Mouse (Mus musculus) embryonic facial prominence, embryonic 13.5 days (tissue): ENCODE measurements around the gene Pofut1. TPM values are rescaled to one million over a fixed set of nuclear protein-coding genes. Genes with fewer than 3 reads are reported as not detected.

ENCODE experiments used
- ATAC-seq: fragments of 200-750 bp; cut with Nextera tagmentation; 2 replicates; pipeline ENCODE4 v1.8.0; 2017; ENCODE audit warnings: low read depth; ENCODE audit not compliant: insufficient number of reproducible peaks, insufficient read depth, low FRiP score, low TSS enrichment
- H3K27ac ChIP-seq: fragments of 300-500 bp; sonication (generic); 2 replicates; pipeline ENCODE4 v1.5.1; 2015; ENCODE audit warnings: moderate library complexity, mild to moderate bottlenecking, inconsistent platforms
- H3K27me3 ChIP-seq: fragments of 300-500 bp; sonication (generic); 2 replicates; pipeline ENCODE4 v1.6.1; 2015; ENCODE audit warnings: mild to moderate bottlenecking, inconsistent platforms
- H3K36me3 ChIP-seq: fragments of 300-500 bp; sonication (generic); 2 replicates; pipeline ENCODE4 v1.6.1; 2015; ENCODE audit warnings: mild to moderate bottlenecking, inconsistent platforms
- H3K4me1 ChIP-seq: fragments of 300-500 bp; sonication (generic); 2 replicates; pipeline ENCODE4 v1.6.1; 2015; ENCODE audit warnings: inconsistent platforms
- H3K4me2 ChIP-seq: fragments of 300-500 bp; sonication (generic); 2 replicates; pipeline ENCODE4 v1.6.1; 2015; ENCODE audit warnings: moderate library complexity, mild to moderate bottlenecking, inconsistent platforms
- H3K4me3 ChIP-seq: fragments of 300-500 bp; sonication (generic); 2 replicates; pipeline ENCODE4 v1.5.1; 2015; ENCODE audit warnings: mild to moderate bottlenecking, inconsistent platforms
- H3K9ac ChIP-seq: fragments of 300-500 bp; sonication (generic); 2 replicates; pipeline ENCODE4 v1.6.1; 2015; ENCODE audit warnings: mild to moderate bottlenecking, inconsistent platforms
- H3K9me3 ChIP-seq: fragments of 300-500 bp; sonication (generic); 2 replicates; pipeline ENCODE4 v1.6.1; 2016; ENCODE audit warnings: inconsistent platforms
- WGBS: fragments of 180-500 bp; shearing (Covaris S2); methylation state at CpG from one replicate; pipeline ENCODE4 v1.1.7; 2015; ENCODE audit warnings: mixed read lengths; 5-methylcytosine and 5-hydroxymethylcytosine counted together
- polyA plus RNA-seq: library from polyadenylated mRNA; unstranded; fragments of >200 nt; fragmentation: Nextera tagmentation; extraction: Ambion mirVana; gene quantifications from 2 replicates; pipeline ENCODE4 v1.2.1, GENCODE M21; 2015

Gene Pofut1
- polyA plus RNA-seq, result 8.8 and 9.1 TPM in 2 replicates

- Histone ChIP-seq H3K27me3 (no peaks in the 10 kb centered on the region), H3K4me1 (peaks cover 42% of the 10 kb centered on the region), H3K4me2 (peak within 1 kb of the TSS; percentile 93), H3K9me3 (no peaks in the 10 kb centered on the region), H3K36me3 (peaks cover 23% of the 10 kb centered on the region), H3K9ac (peak within 1 kb of the TSS; percentile 98), H3K27ac (peak within 1 kb of the TSS; percentile 97), H3K4me3 (peak within 1 kb of the TSS; percentile 98)
- under 1% methylated on average over 69 of the region's 72 CpGs for WGBS
- ATAC-seq, result peak; percentile 94
These were observed at the start of gene Pofut1, which contains the start of gene Plagl2 for GRCm38 (mm10) chr2:153241250-153242014. Gene Pofut1 (plus strand): TSS chr2:153241533. Gene Plagl2 (minus strand): TSS chr2:153241426.

GRCm38 (mm10) chr2:153194255-153194654 lies 47.1 kb upstream of the Pofut1 start:
- H3K36me3 ChIP-seq, result peaks cover 87% of the 10 kb centered on the region
- no peak for ATAC-seq
- no peaks in the 10 kb centered on the region for H3K9me3 ChIP-seq
- no peak overlapping the region for H3K4me2 ChIP-seq
- no peaks in the 10 kb centered on the region for H3K27me3 ChIP-seq
- no peak overlapping the region for H3K9ac ChIP-seq
- no peak overlapping the region for H3K4me3 ChIP-seq
- H3K4me1 ChIP-seq, result no peaks in the 10 kb centered on the region
- WGBS, result 93% methylated on average over 3 of the region's 3 CpGs
- no peak overlapping the region for H3K27ac ChIP-seq

DNA sequence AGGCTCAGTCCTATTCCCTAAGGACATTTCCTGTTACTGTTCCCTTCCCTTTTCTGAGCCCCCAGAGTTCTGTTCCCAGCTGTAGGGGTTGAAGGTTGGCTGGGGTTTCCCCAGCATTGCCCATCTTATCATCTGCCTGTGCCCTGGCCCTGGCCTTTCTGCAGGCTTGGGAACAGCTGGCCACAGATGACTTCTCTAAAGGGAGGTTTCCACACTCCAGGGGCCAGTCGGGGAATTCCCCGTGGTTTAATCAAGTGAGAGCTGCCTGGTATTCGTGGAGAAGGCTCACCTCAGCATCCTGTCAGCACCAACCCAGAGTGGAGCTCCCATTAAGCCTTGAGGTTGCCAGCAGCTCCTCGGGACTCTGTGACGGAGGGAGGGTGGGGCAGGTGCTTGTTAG lies 42.8 kb upstream of the Pofut1 start:
- no peak overlapping the region for H3K27ac ChIP-seq
- H3K9ac ChIP-seq, result no peak overlapping the region
- 78% methylated on average over 5 of the region's 5 CpGs for WGBS
- peaks cover 81% of the 10 kb centered on the region for H3K36me3 ChIP-seq
- ATAC-seq, result no peak
- H3K27me3 ChIP-seq, result no peaks in the 10 kb centered on the region
- no peak overlapping the region for H3K4me3 ChIP-seq
- no peak overlapping the region for H3K4me2 ChIP-seq
- H3K4me1 ChIP-seq, result no peaks in the 10 kb centered on the region
- no peaks in the 10 kb centered on the region for H3K9me3 ChIP-seq

- H3K4me1 ChIP-seq, result no peaks in the 10 kb centered on the region
- H3K4me2 ChIP-seq, result no peak overlapping the region
- WGBS, result 84% methylated on average over 2 of the region's 2 CpGs
- H3K36me3 ChIP-seq, result peaks cover 84% of the 10 kb centered on the region
- H3K9ac ChIP-seq, result no peak overlapping the region
- no peaks in the 10 kb centered on the region for H3K27me3 ChIP-seq
- no peak overlapping the region for H3K27ac ChIP-seq
- no peak overlapping the region for H3K4me3 ChIP-seq
- no peak for ATAC-seq
- no peaks in the 10 kb centered on the region for H3K9me3 ChIP-seq
These were observed 42.2 kb upstream of the Pofut1 start for GRCm38 (mm10) chr2:153199114-153199513.

- 78% methylated on average over 1 of the region's 1 CpGs for WGBS
- H3K4me1 ChIP-seq, result no peaks in the 10 kb centered on the region
- H3K9ac ChIP-seq, result no peak overlapping the region
- H3K27ac ChIP-seq, result no peak overlapping the region
- no peak for ATAC-seq
- H3K27me3 ChIP-seq, result no peaks in the 10 kb centered on the region
- H3K4me2 ChIP-seq, result no peak overlapping the region
- peaks cover 84% of the 10 kb centered on the region for H3K36me3 ChIP-seq
- no peaks in the 10 kb centered on the region for H3K9me3 ChIP-seq
- H3K4me3 ChIP-seq, result no peak overlapping the region
These were observed 38.6 kb upstream of the Pofut1 start for GRCm38 (mm10) chr2:153202766-153203165.

DNA sequence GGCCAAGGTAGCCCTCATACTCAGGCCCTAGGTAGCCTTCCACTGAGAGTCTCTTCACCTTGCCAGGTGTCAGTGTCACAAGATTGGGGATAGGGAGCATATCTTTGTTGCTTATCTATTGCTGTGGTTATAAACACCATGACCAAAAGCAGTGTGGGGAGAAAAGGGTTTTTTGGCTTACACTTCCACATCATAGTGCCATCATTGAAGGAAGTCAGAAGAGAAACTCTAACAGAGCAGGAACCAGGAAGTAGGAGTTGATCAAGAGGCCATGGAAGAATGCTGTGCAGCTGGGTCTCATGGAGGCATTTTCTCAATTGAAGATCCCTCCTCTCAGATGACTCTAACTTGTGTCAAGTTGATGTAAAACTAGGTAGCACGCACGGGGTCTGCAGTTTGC lies 33.2 kb upstream of the Pofut1 start:
- H3K4me2 ChIP-seq, result no peak overlapping the region
- no peaks in the 10 kb centered on the region for H3K27me3 ChIP-seq
- H3K9me3 ChIP-seq, result no peaks in the 10 kb centered on the region
- H3K36me3 ChIP-seq, result peaks cover 76% of the 10 kb centered on the region
- 98% methylated on average over 2 of the region's 2 CpGs for WGBS
- H3K4me1 ChIP-seq, result no peaks in the 10 kb centered on the region
- no peak overlapping the region for H3K4me3 ChIP-seq
- ATAC-seq, result no peak
- no peak overlapping the region for H3K27ac ChIP-seq
- no peak overlapping the region for H3K9ac ChIP-seq

DNA sequence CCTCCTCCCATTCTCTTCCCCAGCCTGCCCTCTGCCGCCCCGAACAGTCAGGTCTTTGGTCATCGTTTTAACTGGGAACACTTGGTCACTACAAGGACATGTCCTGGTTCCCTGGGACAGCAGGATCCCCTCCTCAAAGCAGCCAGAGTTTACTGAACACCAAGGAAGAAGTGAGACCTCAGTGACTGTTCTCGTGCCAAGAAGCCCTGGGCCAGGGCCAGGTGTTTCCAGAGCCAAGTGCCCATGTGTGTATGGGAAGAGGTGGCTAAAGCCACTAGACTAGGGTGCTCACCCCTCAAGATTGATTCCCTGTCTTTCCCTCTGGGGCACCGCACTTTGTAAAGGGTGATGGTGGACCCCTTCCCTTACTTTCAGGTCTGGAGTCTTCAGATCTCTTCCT lies 32.0 kb upstream of the Pofut1 start:
- H3K9ac ChIP-seq, result no peak overlapping the region
- H3K4me2 ChIP-seq, result no peak overlapping the region
- no peak overlapping the region for H3K27ac ChIP-seq
- WGBS, result 91% methylated on average over 5 of the region's 5 CpGs
- H3K27me3 ChIP-seq, result no peaks in the 10 kb centered on the region
- H3K9me3 ChIP-seq, result no peaks in the 10 kb centered on the region
- no peak overlapping the region for H3K4me3 ChIP-seq
- no peak for ATAC-seq
- peaks cover 67% of the 10 kb centered on the region for H3K36me3 ChIP-seq
- H3K4me1 ChIP-seq, result no peaks in the 10 kb centered on the region

- H3K9ac ChIP-seq, result no peak overlapping the region
- H3K9me3 ChIP-seq, result no peaks in the 10 kb centered on the region
- 90% methylated on average over 5 of the region's 5 CpGs for WGBS
- H3K27me3 ChIP-seq, result no peaks in the 10 kb centered on the region
- peaks cover 45% of the 10 kb centered on the region for H3K36me3 ChIP-seq
- no peak overlapping the region for H3K27ac ChIP-seq
- H3K4me3 ChIP-seq, result no peak overlapping the region
- 0 out of 2 replicates have a peak, but pooled peaks cover 4% of the 10 kb centered on the region for H3K4me1 ChIP-seq
- ATAC-seq, result no peak
- no peak overlapping the region for H3K4me2 ChIP-seq
These were observed 29.9 kb upstream of the Pofut1 start for GRCm38 (mm10) chr2:153211451-153211850.

DNA sequence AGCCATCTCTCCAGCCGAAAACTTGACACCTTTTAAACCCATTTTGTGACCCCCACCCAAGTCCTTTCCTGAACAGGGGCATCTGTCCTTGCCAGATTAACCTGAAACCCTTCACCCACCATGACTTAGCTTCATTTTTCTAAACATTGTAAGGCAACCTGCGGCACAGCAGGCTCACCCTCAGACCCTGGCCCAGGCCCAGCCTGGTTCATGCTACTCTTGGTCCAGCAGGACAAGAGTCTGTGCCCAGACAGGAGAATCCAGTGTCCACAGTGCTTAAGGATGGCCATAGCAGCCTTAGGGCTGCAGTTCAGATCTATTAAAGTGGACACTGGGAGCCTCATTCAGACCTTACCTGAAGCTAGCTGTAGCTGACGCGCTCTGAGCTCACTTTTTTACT lies 28.0 kb upstream of the Pofut1 start:
- peaks cover 28% of the 10 kb centered on the region for H3K36me3 ChIP-seq
- H3K9ac ChIP-seq, result no peak overlapping the region
- ATAC-seq, result no peak
- H3K4me2 ChIP-seq, result no peak overlapping the region
- WGBS, result 89% methylated on average over 4 of the region's 4 CpGs
- no peak overlapping the region for H3K27ac ChIP-seq
- no peaks in the 10 kb centered on the region for H3K9me3 ChIP-seq
- no peaks in the 10 kb centered on the region for H3K27me3 ChIP-seq
- 0 out of 2 replicates have a peak, but pooled peaks cover 4% of the 10 kb centered on the region for H3K4me1 ChIP-seq
- H3K4me3 ChIP-seq, result no peak overlapping the region

DNA sequence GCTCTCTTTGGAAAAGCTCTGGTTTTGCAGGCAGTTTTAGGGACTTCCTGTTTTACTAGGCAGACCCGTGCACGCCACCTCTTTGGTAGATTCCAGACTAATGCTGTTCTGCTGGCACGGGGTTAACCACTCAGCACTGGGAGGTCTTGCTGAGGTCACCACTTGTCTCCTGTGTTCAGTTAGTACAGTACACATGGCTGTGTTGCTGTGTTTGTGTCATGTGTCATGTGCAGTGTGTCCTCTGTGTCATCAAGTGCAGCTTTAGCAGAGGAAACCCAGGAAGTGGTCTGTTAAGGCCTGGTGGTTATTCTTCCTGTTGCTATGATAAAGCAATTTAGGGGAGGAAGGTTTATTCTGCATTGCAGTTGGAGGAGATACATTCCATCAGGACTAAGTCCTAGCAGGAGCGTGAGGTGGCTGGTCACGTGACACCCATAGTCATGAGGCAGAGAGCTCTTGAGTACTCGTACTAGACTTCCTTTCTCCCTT lies 26.5 kb upstream of the Pofut1 start:
- H3K27ac ChIP-seq, result no peak overlapping the region
- no peaks in the 10 kb centered on the region for H3K27me3 ChIP-seq
- H3K4me3 ChIP-seq, result no peak overlapping the region
- ATAC-seq, result no peak
- H3K4me2 ChIP-seq, result no peak overlapping the region
- H3K9me3 ChIP-seq, result no peaks in the 10 kb centered on the region
- peaks cover 14% of the 10 kb centered on the region for H3K36me3 ChIP-seq
- no peak overlapping the region for H3K9ac ChIP-seq
- H3K4me1 ChIP-seq, result 0 out of 2 replicates have a peak, but pooled peaks cover 4% of the 10 kb centered on the region
- WGBS, result 48% methylated on average over 6 of the region's 6 CpGs

DNA sequence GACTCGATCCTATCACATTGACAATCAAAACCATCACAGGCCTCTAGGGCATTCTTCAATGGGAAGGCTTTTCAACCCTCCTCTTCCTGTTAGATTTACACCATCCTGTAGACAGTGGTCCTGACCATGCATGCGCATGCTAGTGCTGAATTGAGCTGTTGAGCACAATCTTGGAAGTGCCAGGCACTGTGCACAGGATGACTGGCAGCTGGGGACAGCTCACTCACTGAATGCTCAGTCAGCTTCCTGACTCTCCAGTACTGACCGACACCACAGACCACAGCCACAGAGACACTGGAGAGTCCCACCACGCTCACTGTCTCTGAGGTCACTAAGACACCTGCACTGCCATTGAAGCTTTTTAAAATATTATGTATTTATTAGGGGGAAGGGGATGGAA lies 25.9 kb upstream of the Pofut1 start:
- H3K9ac ChIP-seq, result no peak overlapping the region
- ATAC-seq, result no peak
- H3K9me3 ChIP-seq, result no peaks in the 10 kb centered on the region
- H3K4me2 ChIP-seq, result no peak overlapping the region
- H3K27me3 ChIP-seq, result no peaks in the 10 kb centered on the region
- H3K4me1 ChIP-seq, result 0 out of 2 replicates have a peak, but pooled peaks cover 4% of the 10 kb centered on the region
- no peak overlapping the region for H3K27ac ChIP-seq
- 66% methylated on average over 4 of the region's 4 CpGs for WGBS
- H3K4me3 ChIP-seq, result no peak overlapping the region
- peaks cover 7% of the 10 kb centered on the region for H3K36me3 ChIP-seq

GRCm38 (mm10) chr2:153217826-153218340 lies 23.4 kb upstream of the Pofut1 start:
- no peak for ATAC-seq

More at GRCm38 (mm10) chr2:153217826-153218340, 23.4 kb upstream of the Pofut1 start:
- Histone ChIP-seq H3K4me1 (0 out of 2 replicates have a peak, but pooled peaks cover 4% of the 10 kb centered on the region), H3K27me3 (no peaks in the 10 kb centered on the region), H3K4me2 (no peak overlapping the region), H3K9ac (no peak overlapping the region), H3K9me3 (no peaks in the 10 kb centered on the region), H3K4me3 (no peak overlapping the region), H3K36me3 (peaks cover 14% of the 10 kb centered on the region), H3K27ac (no peak overlapping the region)
- WGBS, result 90% methylated on average over 10 of the region's 10 CpGs
